Mouse (Mus musculus): ENCODE results near the gene Atp5b. TPM values are rescaled to one million over a fixed set of nuclear protein-coding genes. Genes with fewer than 3 reads are reported as not detected.
"Not testable (repeated sequence)": the region's sequence is repeated elsewhere in the genome, so short reads cannot be mapped to it uniquely, and the experiment has no call there.

Gene Atp5b
- polyA plus RNA-seq, 1 experiment: 9,352 TPM

GRCm38 (mm10) chr10:128087216-128087615 is 4.1 kb downstream of the Atp5b start:
- H3K4me1 ChIP-seq (ENCODE audit: control insufficient read depth, insufficient read depth, insufficient read length, low read length); H3K27ac ChIP-seq (replicated peaks; ENCODE audit: low read depth, low read length); H3K4me3 ChIP-seq (ENCODE audit: insufficient read depth, low read depth, low read length): not testable (repeated sequence)

- Histone ChIP-seq H3K27ac (replicated peaks; ENCODE audit: low read depth, low read length) (no peak overlapping the region), H3K4me1 (ENCODE audit: control insufficient read depth, insufficient read depth, insufficient read length, low read length) (0 out of 2 replicates have a peak, but pooled peaks cover 3% of the 10 kb centered on the region)
Measured at GRCm38 (mm10) chr10:128088181-128088580, 5.1 kb downstream of the Atp5b start.

GRCm38 (mm10) chr10:128089842-128090241 is 6.8 kb downstream of the Atp5b start:
- no peak overlapping the region for H3K4me3 ChIP-seq (ENCODE audit: insufficient read depth, low read depth, low read length)
- H3K4me1 ChIP-seq (ENCODE audit: control insufficient read depth, insufficient read depth, insufficient read length, low read length): peaks cover 7% of the 10 kb centered on the region
- H3K27ac ChIP-seq (replicated peaks; ENCODE audit: low read depth, low read length): no peak overlapping the region

More at GRCm38 (mm10) chr10:128088181-128088580, 5.1 kb downstream of the Atp5b start:
- no peak overlapping the region for H3K4me3 ChIP-seq (ENCODE audit: insufficient read depth, low read depth, low read length)

- H3K4me1 ChIP-seq (ENCODE audit: control insufficient read depth, insufficient read depth, insufficient read length, low read length): peaks cover 6% of the 10 kb centered on the region
- peak overlapping the region; percentile 76 for H3K27ac ChIP-seq (replicated peaks; ENCODE audit: low read depth, low read length)
- H3K4me3 ChIP-seq (ENCODE audit: insufficient read depth, low read depth, low read length): peak overlapping the region; percentile 93
Measured at GRCm38 (mm10) chr10:128090651-128091563, 7.8 kb downstream of the Atp5b start.

GRCm38 (mm10) chr10:128091564-128092505 is 8.8 kb downstream of the Atp5b start, which contains the start of gene Baz2a:
Gene Baz2a, plus strand, starts transcription at chr10:128091577.
- Histone ChIP-seq H3K27ac (replicated peaks; ENCODE audit: low read depth, low read length) (peak within 1 kb of the TSS; percentile 96), H3K4me1 (ENCODE audit: control insufficient read depth, insufficient read depth, insufficient read length, low read length) (peaks cover 8% of the 10 kb centered on the region), H3K4me3 (ENCODE audit: insufficient read depth, low read depth, low read length) (peak within 1 kb of the TSS; percentile 93)

- peak overlapping the region; percentile 96 for H3K27ac ChIP-seq (replicated peaks; ENCODE audit: low read depth, low read length)
- peak overlapping the region; percentile 93 for H3K4me3 ChIP-seq (ENCODE audit: insufficient read depth, low read depth, low read length)
- H3K4me1 ChIP-seq (ENCODE audit: control insufficient read depth, insufficient read depth, insufficient read length, low read length): peaks cover 8% of the 10 kb centered on the region
Measured at GRCm38 (mm10) chr10:128092506-128093495, 9.7 kb downstream of the Atp5b start.

- Histone ChIP-seq H3K27ac (replicated peaks; ENCODE audit: low read depth, low read length) (peak overlapping the region; percentile 73), H3K4me1 (ENCODE audit: control insufficient read depth, insufficient read depth, insufficient read length, low read length) (peaks cover 9% of the 10 kb centered on the region), H3K4me3 (ENCODE audit: insufficient read depth, low read depth, low read length) (peak overlapping the region; percentile 93)
Measured at GRCm38 (mm10) chr10:128093496-128094294, 10.6 kb downstream of the Atp5b start.

- peaks cover 12% of the 10 kb centered on the region for H3K4me1 ChIP-seq (ENCODE audit: control insufficient read depth, insufficient read depth, insufficient read length, low read length)
- H3K27ac ChIP-seq (replicated peaks; ENCODE audit: low read depth, low read length): peak overlapping the region; percentile 73
- H3K4me3 ChIP-seq (ENCODE audit: insufficient read depth, low read depth, low read length): peak overlapping the region; percentile 93
Measured at GRCm38 (mm10) chr10:128094340-128094968, 11.4 kb downstream of the Atp5b start.

- Histone ChIP-seq H3K27ac (replicated peaks; ENCODE audit: low read depth, low read length) (peak overlapping the region; percentile 60), H3K4me3 (ENCODE audit: insufficient read depth, low read depth, low read length) (no peak overlapping the region), H3K4me1 (ENCODE audit: control insufficient read depth, insufficient read depth, insufficient read length, low read length) (peaks cover 12% of the 10 kb centered on the region)
Measured at GRCm38 (mm10) chr10:128095003-128095636, 12.0 kb downstream of the Atp5b start.

- no peak overlapping the region for H3K27ac ChIP-seq (replicated peaks; ENCODE audit: low read depth, low read length)
- peak overlapping the region; percentile 19; the same call in 1 of the 2 replicates for H3K4me3 ChIP-seq (ENCODE audit: insufficient read depth, low read depth, low read length)
- peaks cover 12% of the 10 kb centered on the region for H3K4me1 ChIP-seq (ENCODE audit: control insufficient read depth, insufficient read depth, insufficient read length, low read length)
Measured at GRCm38 (mm10) chr10:128096313-128096692, 13.2 kb downstream of the Atp5b start.

GRCm38 (mm10) chr10:128096693-128097586 is 13.9 kb downstream of the Atp5b start:
- peak overlapping the region; percentile 60 for H3K4me3 ChIP-seq (ENCODE audit: insufficient read depth, low read depth, low read length)
- peak overlapping the region; percentile 9 for H3K27ac ChIP-seq (replicated peaks; ENCODE audit: low read depth, low read length)
- peaks cover 15% of the 10 kb centered on the region for H3K4me1 ChIP-seq (ENCODE audit: control insufficient read depth, insufficient read depth, insufficient read length, low read length)

GRCm38 (mm10) chr10:128097587-128097971 is 14.5 kb downstream of the Atp5b start:
- Histone ChIP-seq H3K4me1 (ENCODE audit: control insufficient read depth, insufficient read depth, insufficient read length, low read length) (peaks cover 16% of the 10 kb centered on the region), H3K27ac (replicated peaks; ENCODE audit: low read depth, low read length) (peak overlapping the region; percentile 23), H3K4me3 (ENCODE audit: insufficient read depth, low read depth, low read length) (peak overlapping the region; percentile 60)

Measured in brown adipose tissue, adult 24 weeks (tissue).